Mouse (Mus musculus): Measurements from ENCODE around the gene Gde1. TPM values are rescaled to one million over a fixed set of nuclear protein-coding genes. Genes with fewer than 3 reads are reported as not detected.

The Gde1 gene
- polyA plus RNA-seq, 1 experiment from 2014 or later = 102 TPM

- no peak overlapping the region for H3K9ac ChIP-seq
- no peak for DNase-seq
- H3K4me2 ChIP-seq = no peak overlapping the region
- TF ChIP-seq CTCF (IDR thresholded peaks at IDR 0.05; ENCODE audit: low read depth) = no peak
- H3K36me3 ChIP-seq (ENCODE audit: insufficient read depth) = no peaks in the 10 kb centered on the region
- no peaks in the 10 kb centered on the region for H3K27me3 ChIP-seq (ENCODE audit: insufficient read depth, low read length)
- H3K27ac ChIP-seq (ENCODE audit: low read depth) = no peak overlapping the region
- WGBS = 78% methylated on average over 6 of the region's 6 CpGs
- ATAC-seq (ENCODE audit: insufficient read depth) = no peak
- H3K4me1 ChIP-seq (ENCODE audit: insufficient read depth) = no peaks in the 10 kb centered on the region
- H3K9me3 ChIP-seq (ENCODE audit: low read depth, low read length) = no peaks in the 10 kb centered on the region
- H3K4me3 ChIP-seq (ENCODE audit: low read depth, low read length) = no peak overlapping the region
Measured at GRCm38 (mm10) chr7:118652572-118653295, 52.8 kb downstream of the Gde1 start.

GRCm38 (mm10) chr7:118650891-118651290 is 54.7 kb downstream of the Gde1 start:
- H3K4me2 ChIP-seq = no peak overlapping the region
- ATAC-seq (ENCODE audit: insufficient read depth) (no peak), DNase-seq (no peak)
- 79% methylated on average over 1 of the region's 1 CpGs for WGBS
- H3K4me1 ChIP-seq (ENCODE audit: insufficient read depth) = no peaks in the 10 kb centered on the region
- no peak overlapping the region for H3K27ac ChIP-seq (ENCODE audit: low read depth)
- H3K27me3 ChIP-seq (ENCODE audit: insufficient read depth, low read length) = no peaks in the 10 kb centered on the region
- no peak overlapping the region for H3K4me3 ChIP-seq (ENCODE audit: low read depth, low read length)
- no peaks in the 10 kb centered on the region for H3K36me3 ChIP-seq (ENCODE audit: insufficient read depth)
- H3K9me3 ChIP-seq (ENCODE audit: low read depth, low read length) = no peaks in the 10 kb centered on the region
- no peak overlapping the region for H3K9ac ChIP-seq
- TF ChIP-seq CTCF (IDR thresholded peaks at IDR 0.05; ENCODE audit: low read depth) = no peak

GRCm38 (mm10) chr7:118650119-118650518 is 55.5 kb downstream of the Gde1 start:
- Histone ChIP-seq H3K9ac (no peak overlapping the region), H3K36me3 (ENCODE audit: insufficient read depth) (no peaks in the 10 kb centered on the region), H3K4me1 (ENCODE audit: insufficient read depth) (no peaks in the 10 kb centered on the region), H3K4me2 (no peak overlapping the region), H3K27me3 (ENCODE audit: insufficient read depth, low read length) (no peaks in the 10 kb centered on the region), H3K9me3 (ENCODE audit: low read depth, low read length) (no peaks in the 10 kb centered on the region), H3K4me3 (ENCODE audit: low read depth, low read length) (no peak overlapping the region), H3K27ac (ENCODE audit: low read depth) (no peak overlapping the region)
- TF ChIP-seq CTCF (IDR thresholded peaks at IDR 0.05; ENCODE audit: low read depth) = no peak
- ATAC-seq (ENCODE audit: insufficient read depth) (no peak), DNase-seq (no peak)
- WGBS = 57% methylated on average over 4 of the region's 4 CpGs

- Histone ChIP-seq H3K9me3 (ENCODE audit: low read depth, low read length) (no peaks in the 10 kb centered on the region), H3K4me2 (no peak overlapping the region), H3K4me3 (ENCODE audit: low read depth, low read length) (no peak overlapping the region), H3K27ac (ENCODE audit: low read depth) (no peak overlapping the region), H3K9ac (no peak overlapping the region), H3K4me1 (ENCODE audit: insufficient read depth) (no peaks in the 10 kb centered on the region), H3K27me3 (ENCODE audit: insufficient read depth, low read length) (no peaks in the 10 kb centered on the region), H3K36me3 (ENCODE audit: insufficient read depth) (no peaks in the 10 kb centered on the region)
- DNase-seq = no peak
- TF ChIP-seq CTCF (IDR thresholded peaks at IDR 0.05; ENCODE audit: low read depth) = no peak
- ATAC-seq (ENCODE audit: insufficient read depth) = no peak
- 79% methylated on average over 7 of the region's 7 CpGs for WGBS
Measured at GRCm38 (mm10) chr7:118649328-118649727, 56.2 kb downstream of the Gde1 start.

GRCm38 (mm10) chr7:118646237-118646636 is 59.3 kb downstream of the Gde1 start:
- DNase-seq (no peak), ATAC-seq (ENCODE audit: insufficient read depth) (no peak)
- no peaks in the 10 kb centered on the region; the same call in 1 of the 2 replicates for H3K9me3 ChIP-seq (ENCODE audit: low read depth, low read length)
- H3K4me2 ChIP-seq = no peak overlapping the region
- H3K27me3 ChIP-seq (ENCODE audit: insufficient read depth, low read length) = no peaks in the 10 kb centered on the region
- H3K36me3 ChIP-seq (ENCODE audit: insufficient read depth) = no peaks in the 10 kb centered on the region
- no peak overlapping the region for H3K4me3 ChIP-seq (ENCODE audit: low read depth, low read length)
- WGBS = 85% methylated on average over 1 of the region's 1 CpGs
- H3K9ac ChIP-seq = no peak overlapping the region
- no peaks in the 10 kb centered on the region for H3K4me1 ChIP-seq (ENCODE audit: insufficient read depth)
- TF ChIP-seq CTCF (IDR thresholded peaks at IDR 0.05; ENCODE audit: low read depth) = no peak
- no peak overlapping the region for H3K27ac ChIP-seq (ENCODE audit: low read depth)

Other genes with a start within 250 kb of the Gde1 start
- gene Itpripl2, start 213.8 kb downstream of the Gde1 start, polyA plus RNA-seq (2014; fragmentation: Nextera tagmentation; extraction: Ambion mirVana) = 4.0 and 4.1 TPM in 2 replicates
- gene Coq7, start 172.4 kb downstream of the Gde1 start, polyA plus RNA-seq (2014; fragmentation: Nextera tagmentation; extraction: Ambion mirVana) = 117 and 132 TPM in 2 replicates
- 1.7 and 2.2 TPM in 2 replicates for gene Tmc7, start 121.0 kb downstream of the Gde1 start, polyA plus RNA-seq (2014; fragmentation: Nextera tagmentation; extraction: Ambion mirVana)
- gene Tmc5, start 108.5 kb downstream of the Gde1 start, polyA plus RNA-seq (2014; fragmentation: Nextera tagmentation; extraction: Ambion mirVana) = 0.08 TPM in 1 of 2 replicates, not detected in the other
- gene Ccp110, start 6.8 kb upstream of the Gde1 start, polyA plus RNA-seq (2014; fragmentation: Nextera tagmentation; extraction: Ambion mirVana) = 12.0 and 13.5 TPM in 2 replicates
- gene Vps35l, start 34.4 kb upstream of the Gde1 start, polyA plus RNA-seq (2014; fragmentation: Nextera tagmentation; extraction: Ambion mirVana) = 63.4 and 66.3 TPM in 2 replicates
- gene Iqck, start 150.0 kb upstream of the Gde1 start, polyA plus RNA-seq (2014; fragmentation: Nextera tagmentation; extraction: Ambion mirVana) = 3.1 and 3.2 TPM in 2 replicates
- gene Knop1, start 150.5 kb upstream of the Gde1 start, polyA plus RNA-seq (2014; fragmentation: Nextera tagmentation; extraction: Ambion mirVana) = 89.8 and 95.9 TPM in 2 replicates

All from lung, embryonic 14.5 days (tissue).